Mouse (Mus musculus) brain, embryonic 18.5 days (tissue): ENCODE measurements around the gene Ppp1r3d.

ENCODE experiments used
- DNase-seq: peaks from one replicate; pipeline ENCODE4 v3.0.0-alpha.2; 2012; ENCODE audit warnings: low read depth, low spot score

Ppp1r3d gene

DNA sequence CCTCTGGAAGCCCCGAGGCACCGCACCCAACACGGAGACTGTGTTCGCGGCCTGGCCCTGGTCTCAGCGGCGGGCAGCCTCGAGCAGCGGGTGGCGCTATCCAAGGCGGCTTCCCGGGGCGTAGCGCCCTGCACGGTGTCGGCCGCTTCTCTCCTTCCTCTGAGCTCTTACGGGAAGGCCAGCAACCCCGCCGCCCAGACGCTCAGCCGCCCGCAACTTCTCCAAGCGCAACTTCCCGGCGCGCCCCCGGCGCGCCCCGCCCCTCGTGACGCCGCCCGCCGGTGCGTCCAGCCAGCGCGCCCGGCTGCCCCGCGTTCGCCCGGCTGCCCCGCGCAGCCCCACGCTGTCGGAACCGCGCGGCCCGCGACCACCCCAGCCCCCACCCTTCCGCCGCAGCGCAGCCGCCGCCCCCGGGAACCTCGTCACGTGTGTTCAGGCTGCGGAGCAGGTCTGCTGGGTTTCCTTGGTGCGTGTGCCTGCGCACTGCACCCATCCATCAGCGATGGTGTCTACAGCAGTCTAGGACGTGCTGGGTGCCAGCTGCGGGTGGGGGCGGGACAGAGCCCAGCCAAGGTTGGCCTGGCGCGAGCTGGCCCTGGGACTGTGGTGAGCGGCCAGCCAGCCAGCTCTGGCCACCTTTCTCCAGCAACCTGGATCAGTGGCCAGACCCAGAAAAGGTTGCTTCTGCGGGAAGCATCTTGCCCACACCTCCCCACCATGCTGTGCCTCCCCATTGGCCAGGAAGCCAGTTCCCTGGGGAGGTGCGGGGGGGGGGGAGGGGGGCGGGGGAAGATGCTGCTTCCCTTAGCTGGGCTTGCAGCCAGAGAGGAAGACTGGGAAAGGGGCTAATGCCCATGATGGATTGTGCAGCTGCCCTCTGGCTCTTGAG lies at the start of gene Ppp1r3d, which contains the start of gene Fam217b:
Ppp1r3d (minus strand) TSS at position 212 of the 889 bp plus-strand sequence.
Fam217b (plus strand) TSS at position 264 of the 889 bp plus-strand sequence.
- peak; percentile 39 for DNase-seq

DNA sequence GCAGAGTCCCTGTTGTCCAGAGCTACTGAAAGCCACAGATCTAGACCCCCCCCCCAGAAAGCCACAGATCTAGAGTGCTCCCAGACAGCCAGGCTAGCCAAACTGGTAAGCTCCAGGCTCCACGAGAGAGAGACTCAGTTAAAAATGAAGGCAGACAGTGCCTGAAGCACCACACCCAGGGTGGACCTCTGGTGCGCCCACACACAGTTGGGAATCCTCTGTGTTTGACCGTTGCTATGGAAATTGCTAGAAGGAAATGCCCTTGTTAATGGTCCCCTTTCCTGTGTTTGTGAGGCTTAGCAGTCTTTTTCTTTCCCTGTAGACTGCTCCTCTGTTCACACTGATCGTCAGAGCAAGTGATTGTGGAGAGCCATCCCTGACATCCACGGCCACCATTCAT lies 46.1 kb upstream of the Ppp1r3d start:
- no peak for DNase-seq

DNA sequence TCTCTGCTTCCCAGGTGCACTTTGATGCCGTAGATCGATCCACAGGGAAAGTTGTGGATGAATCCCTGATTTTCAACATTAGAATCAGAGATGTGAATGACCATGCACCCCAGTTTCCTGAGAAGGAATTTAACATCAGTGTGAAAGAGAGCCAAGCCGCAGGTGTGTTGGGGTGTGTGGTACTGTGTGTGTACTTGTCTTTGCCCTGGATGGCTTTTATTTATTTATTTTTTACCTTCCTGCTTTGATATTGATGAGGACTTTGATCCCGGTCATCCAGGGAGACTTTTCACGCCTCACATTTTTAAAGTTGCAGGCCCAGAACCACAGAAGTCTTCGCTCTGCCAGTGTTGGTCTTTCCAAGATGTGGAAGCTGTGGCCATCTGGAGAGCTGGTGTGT lies 43.1 kb upstream of the Ppp1r3d start:
- DNase-seq = no peak

DNA sequence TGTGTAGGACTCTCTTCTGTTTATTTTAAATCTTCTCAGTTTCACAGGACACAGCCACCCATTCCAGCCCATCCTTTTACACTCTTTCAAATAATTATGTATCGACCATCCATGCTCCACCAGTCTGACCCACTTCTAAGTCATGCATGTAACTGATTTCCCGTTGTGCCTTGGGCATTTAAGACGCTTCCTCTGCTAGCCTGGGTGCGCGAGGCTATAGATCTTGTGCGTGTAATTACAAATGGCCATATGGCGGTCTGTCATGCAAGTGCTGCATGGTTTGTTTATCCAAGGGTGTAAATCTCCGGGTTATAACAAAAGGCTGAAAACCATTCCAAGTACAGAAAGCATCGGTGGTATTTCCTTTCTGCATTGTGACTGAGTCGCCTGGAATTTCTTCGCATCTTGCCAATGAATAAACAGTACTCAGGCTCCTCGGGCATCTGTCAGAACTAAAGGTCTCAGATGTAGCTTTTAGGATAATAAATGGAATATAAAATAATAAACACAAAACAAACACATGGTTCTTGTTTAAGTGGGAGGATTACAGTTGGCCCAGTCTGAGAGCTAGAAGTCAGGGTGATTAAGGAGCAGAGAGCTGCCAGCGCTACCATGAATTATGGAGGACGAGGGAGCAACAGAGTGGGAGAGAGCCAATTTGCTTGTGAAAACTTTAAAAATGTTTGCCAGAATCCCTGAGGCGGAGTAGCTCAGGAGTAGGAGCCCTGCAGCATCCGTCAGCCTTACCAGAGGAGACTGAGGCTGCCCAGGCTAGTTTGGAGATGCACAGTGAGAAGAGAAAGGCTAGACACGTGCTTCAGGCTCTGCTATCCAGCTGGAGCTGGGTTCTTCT lies 40.6 kb upstream of the Ppp1r3d start:
- DNase-seq = peak; percentile 43

DNA sequence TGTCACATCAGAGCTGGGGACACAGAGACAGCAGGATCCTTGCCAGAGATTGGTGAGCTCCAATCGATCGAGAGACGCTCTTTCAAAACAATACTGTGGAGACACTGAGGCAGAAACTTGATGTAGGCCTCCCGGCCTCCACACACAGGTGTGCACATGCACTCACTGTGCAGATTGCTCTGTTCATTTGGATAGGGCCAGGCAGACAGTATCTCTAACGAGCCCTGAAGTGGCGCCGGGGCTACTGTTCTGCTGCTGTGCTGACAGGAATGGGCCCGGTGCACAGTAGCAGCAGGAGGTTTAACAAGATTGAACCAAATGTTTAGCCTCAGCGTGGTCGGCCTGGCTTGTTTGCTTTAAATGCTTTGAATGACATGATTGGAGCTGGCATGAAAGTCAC lies 36.7 kb upstream of the Ppp1r3d start:
- no peak for DNase-seq

DNA sequence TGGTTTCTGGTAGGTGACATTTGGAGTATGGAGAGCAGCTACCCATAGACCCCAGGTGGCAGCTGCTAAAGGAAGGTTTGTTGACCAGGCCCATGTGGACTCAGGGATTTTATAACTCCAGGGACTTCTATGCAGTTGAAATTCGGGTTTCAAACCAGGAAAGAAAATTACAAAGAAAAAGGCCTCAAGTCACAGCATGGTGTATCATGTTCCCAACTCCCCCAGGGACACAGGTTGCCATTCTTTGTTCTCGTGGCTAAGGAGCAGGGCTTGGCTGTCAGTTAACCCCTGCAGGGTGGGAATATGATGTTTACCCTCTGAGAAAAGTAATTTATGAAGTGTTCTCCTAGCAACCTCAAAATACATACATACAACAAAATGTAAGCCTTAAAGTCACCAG lies 36.0 kb upstream of the Ppp1r3d start:
- no peak for DNase-seq

DNA sequence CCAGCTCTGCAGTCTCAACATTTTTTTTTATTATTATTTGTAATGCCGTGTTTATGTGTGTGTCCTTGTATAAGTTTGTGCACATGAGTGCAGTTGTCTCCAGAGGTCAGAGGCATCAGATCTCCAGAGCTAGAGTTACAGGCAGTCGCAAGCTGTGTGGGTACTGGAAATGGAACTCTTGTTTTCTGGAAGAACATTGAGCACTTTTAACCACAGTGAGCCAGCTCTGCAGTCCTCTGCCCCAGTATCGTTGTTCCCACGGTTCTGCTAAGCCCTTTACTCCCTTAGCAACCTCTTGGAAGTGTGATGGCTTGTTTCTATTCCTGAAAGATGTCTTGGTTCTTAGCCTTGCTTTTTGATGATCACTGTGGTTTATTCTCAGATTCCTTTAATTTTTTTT lies 35.1 kb upstream of the Ppp1r3d start:
- DNase-seq = no peak

DNA sequence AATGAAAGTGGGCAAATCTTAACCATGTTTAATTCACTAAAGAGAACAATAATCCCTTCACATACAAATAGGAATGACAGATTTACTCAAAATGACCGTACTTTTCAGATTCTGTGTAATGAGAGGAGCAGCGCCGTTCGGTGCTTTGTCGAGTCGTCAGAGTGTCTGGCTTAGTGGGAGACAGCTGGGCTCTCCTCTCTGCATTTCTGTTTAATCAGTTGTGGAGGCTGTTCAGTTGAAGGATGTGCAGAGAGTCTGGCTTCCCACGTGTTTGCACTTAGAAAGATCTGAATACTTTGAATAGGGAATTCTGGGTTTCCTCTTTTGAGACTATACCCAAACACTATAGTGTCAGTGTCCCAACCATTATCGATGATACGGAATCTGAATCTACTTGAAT lies 23.0 kb upstream of the Ppp1r3d start:
- DNase-seq = no peak

DNA sequence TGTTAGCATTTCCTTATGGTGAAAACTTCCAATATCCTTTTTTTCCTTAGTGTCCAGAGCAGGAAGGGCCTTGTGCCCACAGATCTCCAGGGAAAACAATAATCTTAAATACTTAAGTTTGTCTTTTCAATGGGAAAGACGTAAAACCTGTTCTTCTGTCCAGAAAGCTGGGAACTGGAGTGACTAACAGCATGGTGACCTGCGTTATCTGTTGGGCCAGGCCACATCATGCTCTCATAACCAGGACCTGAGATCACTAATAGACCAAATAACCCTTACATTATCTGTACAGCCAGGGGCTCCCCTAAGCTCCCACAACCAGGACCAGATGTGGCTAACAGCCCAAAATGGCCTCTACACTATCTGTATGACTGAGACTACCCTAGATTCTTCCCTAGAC lies 19.6 kb upstream of the Ppp1r3d start:
- DNase-seq = no peak

DNA sequence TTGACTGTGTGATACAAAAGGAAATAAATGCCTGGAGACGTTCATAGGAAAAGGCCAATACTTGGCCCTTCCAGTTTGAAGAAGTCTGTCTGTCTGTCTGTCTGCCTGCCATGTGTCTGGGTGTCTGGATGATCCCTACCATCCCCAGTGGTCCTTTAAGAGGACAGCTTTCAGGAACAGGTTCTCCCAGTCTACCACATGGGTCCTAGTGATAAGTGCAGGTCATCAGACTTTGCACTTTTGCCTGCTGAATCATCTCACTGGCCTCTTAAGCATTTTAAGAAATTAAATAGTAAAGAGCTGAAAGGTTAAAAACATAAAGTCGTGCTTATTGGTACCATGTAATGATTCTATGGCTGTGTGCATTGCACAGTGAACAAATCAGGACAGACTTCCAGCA lies 19.2 kb upstream of the Ppp1r3d start:
- DNase-seq = no peak

DNA sequence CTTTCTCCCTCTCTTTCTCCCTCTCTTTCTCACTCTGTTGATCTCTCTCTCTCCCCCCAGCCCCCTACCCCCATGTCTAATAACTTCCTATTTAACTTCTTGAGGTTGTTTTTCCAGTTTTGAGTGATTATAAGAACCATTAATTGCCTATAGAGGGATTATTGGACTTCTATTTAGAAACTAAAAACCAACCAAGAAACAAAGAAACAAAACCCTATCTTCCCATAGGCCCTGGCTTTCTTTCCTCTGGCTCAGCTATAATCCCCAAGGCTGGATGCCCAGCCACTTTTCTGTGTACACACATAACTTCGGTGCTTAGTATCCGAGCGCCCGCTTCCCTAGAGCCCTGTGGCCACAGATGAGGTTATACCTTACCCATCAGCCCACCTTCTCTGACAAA lies 16.0 kb upstream of the Ppp1r3d start, which contains the start of gene Cdh26:
Cdh26 (plus strand) TSS at position 301 of the 400 bp plus-strand sequence.
- no peak for DNase-seq

DNA sequence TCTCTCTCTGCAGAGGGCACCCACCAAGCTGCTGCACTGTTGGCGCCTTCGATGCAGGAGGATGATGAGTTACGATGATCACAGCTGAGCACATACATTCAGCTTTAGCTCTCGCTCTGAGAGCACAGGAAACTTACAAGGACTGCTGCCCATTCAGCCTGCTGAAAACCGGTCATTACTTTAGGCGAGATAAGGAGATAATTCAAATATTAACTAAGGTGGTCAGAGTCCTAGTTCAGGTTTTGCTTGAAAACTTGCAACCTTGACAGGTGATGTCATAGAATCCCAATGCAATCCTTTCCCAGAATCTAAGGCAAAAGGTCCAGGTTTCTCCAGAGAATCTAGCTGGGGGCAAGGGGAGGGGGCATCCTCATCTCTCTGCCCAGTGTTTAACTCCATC lies 15.2 kb upstream of the Ppp1r3d start:
- DNase-seq = no peak

DNA sequence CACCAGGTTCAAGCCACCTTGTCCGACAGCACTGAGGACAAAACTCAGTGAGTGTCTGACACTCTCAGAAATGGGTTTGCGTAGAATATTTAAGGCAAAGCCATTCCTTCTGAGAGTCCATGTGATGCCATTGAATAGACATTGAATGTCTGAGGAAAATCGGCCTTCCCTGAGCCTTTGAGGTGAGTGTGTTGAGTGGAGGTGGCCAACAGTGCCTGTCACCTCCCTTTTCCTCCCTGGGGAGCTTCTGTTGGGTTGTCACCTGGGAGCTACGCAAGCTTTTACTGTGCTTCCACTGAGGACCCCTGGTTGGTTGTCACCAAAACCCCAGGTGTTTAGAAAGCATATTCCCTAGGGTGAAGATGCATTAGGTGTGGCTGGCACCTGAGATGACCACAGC lies 14.4 kb upstream of the Ppp1r3d start:
- no peak for DNase-seq

DNA sequence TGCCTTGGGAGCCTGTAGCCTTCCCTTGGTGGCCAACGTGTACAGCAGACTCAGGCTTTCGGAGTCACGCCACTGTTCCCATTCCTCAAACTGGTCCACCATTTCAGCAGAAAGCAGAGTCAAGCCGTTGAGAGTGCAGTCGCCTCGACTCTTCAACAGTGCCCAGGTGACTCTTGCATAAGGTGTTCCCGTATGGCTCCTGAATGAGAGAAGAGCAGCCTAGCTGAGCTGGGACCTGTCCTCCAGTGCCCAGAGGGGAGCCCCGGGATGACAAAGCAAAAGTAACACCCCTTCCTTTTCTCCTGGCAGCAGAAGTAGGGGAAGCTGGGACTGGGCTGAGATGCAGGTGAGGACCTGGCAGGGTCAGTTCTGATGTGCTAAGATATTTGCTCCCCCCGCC lies 13.9 kb upstream of the Ppp1r3d start:
- DNase-seq = no peak

DNA sequence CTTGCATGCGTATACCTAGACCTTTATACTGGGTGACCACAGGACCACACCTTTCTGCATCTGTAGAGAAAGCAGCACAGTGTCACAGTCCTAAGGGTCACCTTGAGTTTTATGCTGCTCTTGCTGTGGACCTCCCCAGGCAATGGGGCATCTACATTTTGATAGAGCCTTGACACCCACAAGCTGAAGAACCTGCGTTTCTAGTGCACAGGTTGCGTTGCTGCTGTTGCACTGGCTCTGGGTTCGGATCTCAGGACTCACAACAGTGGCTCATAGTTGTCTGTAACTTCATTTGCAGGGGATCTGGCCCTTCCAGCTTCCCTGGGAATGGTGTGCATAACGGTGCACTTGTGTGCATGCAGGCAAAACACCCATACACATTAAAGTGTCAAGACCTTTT lies 12.9 kb upstream of the Ppp1r3d start:
- no peak for DNase-seq

DNA sequence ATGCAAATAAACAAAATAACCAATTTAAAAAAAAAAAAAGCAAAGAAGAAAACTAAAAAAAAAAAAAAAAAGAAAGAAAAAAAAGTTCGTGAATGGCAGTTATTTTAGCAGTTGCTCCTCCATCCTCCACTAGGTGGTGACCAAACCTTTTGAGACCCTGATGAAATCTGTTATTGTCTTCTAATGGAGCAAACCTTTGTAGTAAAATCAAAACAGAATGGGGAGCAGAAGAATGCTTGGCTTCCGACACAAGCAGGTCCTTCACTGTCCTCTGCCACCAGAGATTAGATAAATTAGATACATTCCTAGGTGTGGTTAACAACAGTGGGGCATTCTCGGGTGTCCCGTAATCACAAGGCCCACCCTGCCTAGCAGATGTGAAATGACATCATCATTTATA lies 12.0 kb upstream of the Ppp1r3d start:
- DNase-seq = peak; percentile 45

DNA sequence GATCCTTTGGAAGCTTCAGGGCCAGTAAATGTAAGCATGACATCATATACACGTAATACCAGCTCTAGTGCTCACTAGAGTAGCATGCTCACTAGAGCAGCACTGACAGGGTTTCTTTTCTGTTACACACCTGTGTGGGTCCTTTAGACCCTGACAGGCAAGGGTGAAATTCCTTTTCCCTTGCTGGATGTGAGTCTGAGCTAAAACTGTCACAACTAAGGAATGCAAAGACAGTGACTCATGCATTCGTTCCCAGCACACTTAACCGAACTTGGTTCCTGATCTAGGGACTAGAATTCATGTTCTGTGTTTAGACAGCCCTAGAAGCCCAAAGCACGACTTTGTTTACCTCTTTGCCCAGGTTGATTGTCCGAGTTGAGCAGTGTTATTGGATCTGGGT lies 9.0 kb upstream of the Ppp1r3d start:
- no peak for DNase-seq

DNA sequence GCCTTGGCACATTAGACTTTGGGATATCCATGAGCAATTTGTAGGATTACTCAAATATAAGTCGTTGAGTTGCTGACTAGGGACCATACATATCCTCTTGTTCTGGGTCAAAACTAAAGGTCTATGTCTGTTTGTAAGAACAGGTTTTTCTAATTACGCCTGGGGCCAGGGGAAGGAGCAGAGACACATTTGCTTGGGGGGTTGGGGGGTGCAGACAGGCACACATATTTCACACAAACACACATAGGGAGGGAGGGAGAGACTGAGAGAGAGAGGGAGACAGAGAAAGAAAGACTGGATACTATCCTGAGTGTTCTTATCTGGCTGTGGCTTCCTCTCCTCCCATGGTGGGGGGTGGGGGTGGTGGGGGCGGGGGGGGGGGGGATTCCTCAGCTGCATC lies 7.9 kb upstream of the Ppp1r3d start:
- no peak for DNase-seq

DNA sequence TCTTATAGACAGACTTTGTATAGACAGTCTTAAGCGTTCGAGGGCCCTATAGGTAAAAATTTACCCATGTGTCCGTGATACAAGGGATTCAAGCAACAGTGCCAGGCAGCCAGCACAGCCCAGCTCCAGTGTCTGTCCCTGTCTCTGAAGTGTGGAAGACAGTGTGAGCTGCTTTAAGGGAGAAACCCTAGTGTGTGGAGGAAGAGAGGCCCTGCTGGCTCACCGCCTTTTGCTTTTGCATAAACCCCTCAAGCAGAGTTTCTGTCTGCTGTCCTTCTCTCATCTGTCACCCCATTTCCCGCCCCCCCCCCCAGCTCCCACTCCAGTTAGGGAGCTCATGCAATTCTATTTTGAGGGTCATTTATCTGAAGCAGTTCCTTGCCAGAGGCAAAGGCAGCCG lies 7.3 kb upstream of the Ppp1r3d start:
- no peak for DNase-seq

DNA sequence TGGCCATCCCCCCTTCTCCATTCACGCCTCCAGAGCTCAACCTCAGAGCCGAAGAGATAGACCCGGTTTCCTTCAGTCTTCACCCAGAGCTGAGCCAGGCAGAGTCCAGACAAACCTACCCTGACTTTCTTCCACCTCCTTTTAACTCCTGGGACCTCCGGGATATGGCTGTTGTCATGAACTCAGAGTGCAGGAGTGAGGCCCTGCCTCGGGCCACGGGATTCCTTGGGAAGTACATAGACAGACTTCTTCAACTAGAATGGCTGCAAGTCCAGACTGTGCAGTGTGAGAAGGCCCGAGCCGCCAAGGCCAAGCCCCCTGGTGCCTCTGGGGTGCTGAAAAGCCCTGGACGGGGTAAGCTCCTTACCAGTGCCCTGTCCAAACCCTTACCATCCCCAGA lies 6.3 kb upstream of the Ppp1r3d start:
- DNase-seq = no peak

DNA sequence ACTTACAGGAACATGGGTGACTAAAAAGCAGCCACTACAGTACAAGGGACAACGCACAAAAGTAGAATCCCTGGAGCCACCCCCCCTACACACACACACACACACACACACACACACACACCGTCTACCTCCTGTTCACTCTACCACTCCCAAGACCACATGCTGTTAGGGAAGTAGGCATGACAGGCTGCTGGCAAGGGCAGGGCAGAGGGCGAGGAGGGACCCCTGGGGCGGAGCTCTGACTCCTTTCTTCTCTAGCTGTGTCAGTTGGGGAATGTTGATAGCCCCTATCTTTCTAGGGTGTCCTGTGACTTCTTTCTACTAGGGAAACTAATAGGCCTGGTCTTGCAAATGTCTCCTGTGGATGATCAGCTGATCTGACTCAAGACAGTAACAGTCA lies 2.7 kb upstream of the Ppp1r3d start:
- no peak for DNase-seq

DNA sequence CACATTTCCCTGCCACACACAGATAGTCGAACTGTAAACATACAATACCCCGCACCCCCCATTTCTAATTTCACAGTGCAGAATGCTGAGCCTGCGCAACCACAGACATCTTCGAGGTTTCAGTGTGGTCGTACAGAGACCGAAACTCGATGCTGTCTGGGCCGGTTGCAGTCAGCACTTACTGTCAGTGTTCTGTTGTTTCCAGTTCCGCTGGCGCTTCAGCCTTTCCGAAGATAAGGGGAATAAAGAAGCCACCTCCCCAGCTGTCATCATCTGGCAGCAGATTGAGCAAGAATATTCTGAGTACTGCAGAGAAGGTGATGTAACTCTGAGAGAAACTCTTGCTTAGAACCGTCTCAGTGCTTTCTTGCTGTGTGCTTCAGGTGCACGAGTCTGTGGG lies 2.2 kb upstream of the Ppp1r3d start:
- no peak for DNase-seq

DNA sequence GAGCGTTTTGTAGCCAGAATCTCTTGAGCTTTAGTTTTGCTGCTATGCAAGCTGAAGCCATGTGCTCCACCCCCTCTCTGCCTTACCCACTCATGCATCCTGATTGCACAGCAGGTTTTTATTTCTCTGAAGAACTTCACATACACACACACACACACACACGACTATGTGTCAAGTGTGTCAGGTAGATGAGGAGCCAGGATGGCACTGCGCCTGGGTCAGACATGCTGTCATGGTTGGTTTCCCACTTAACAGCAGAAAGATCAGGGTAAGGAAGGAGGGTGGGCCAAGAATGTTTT lies 827 bp upstream of the Ppp1r3d start:
- no peak for DNase-seq
